In genomic region chr2:134844391-134845238, GRCm38 (mm10) we compare ENCODE assay signal across 17 mouse cellular contexts. TPM values are rescaled to one million over a fixed set of nuclear protein-coding genes. Genes with fewer than 3 reads are reported as not detected.
DNase-seq lines count a peak whose midpoint lies in the region; ATAC-seq and TF ChIP-seq lines count a peak whose summit lies in the region.
"Had no signal": no experiment of that assay in that cellular context is flagged by ENCODE, and none has a peak within 500 bp of the region (broad histone marks: within the 10 kb centered on the region; RNA-seq: fewer than 3 reads in every experiment).

No protein-coding gene starts in this region.

- H3K36me3 ChIP-seq in lung, postnatal 0 days (ENCODE audit: insufficient read depth, low read length), result no peaks in the 10 kb centered on the region
- no peaks in the 10 kb centered on the region for H3K36me3 ChIP-seq in kidney, embryonic 16.5 days (ENCODE audit: insufficient read depth, low read length)
- no peaks in the 10 kb centered on the region for H3K36me3 ChIP-seq in liver, postnatal 0 days (replicated peaks; ENCODE audit: insufficient read depth, low read length)
- H3K36me3 ChIP-seq: forebrain, embryonic 10.5 days; lung, embryonic 15.5 days had no signal

- TF ChIP-seq EP300 in lung, postnatal 0 days (IDR thresholded peaks at IDR 0.05), result no peak
- peak; percentile 6; the same call in 1 of the 2 replicates for TF ChIP-seq EP300 in liver, postnatal 0 days (IDR thresholded peaks at IDR 0.05; ENCODE audit: low read depth)

- H3K9ac ChIP-seq in lung, postnatal 0 days (replicated peaks; ENCODE audit: low read depth), result no peak overlapping the region
- no peak overlapping the region for H3K9ac ChIP-seq in kidney, embryonic 16.5 days (replicated peaks; ENCODE audit: low read length)
- H3K9ac ChIP-seq in liver, postnatal 0 days (replicated peaks), result no peak overlapping the region; the same call in 1 of the 2 replicates
- H3K9ac ChIP-seq: lung, embryonic 15.5 days had no signal

- H3K27ac ChIP-seq in lung, postnatal 0 days (ENCODE audit: low read length), result no peak overlapping the region
- peak overlapping the region; percentile 79 for H3K27ac ChIP-seq in kidney, embryonic 16.5 days (ENCODE audit: low read length)
- H3K27ac ChIP-seq in liver, postnatal 0 days (ENCODE audit: low read depth), result peak overlapping the region; percentile 91
- H3K27ac ChIP-seq: forebrain, embryonic 10.5 days; lung, embryonic 15.5 days had no signal

- DNase-seq in lung, postnatal 36 days, result peak; percentile 16
- no peak for DNase-seq in lung, postnatal 0 days (ENCODE audit: low spot score)
- DNase-seq in liver, postnatal 0 days, result no peak
- DNase-seq in yolk sac, embryonic 10.5 days (ENCODE audit: low spot score), result peak; percentile 55
- DNase-seq in frontal cortex, postnatal 14 days (ENCODE audit: low spot score in 2 of 2), result no peak
- no peak for DNase-seq in thymus, postnatal 4 days
- DNase-seq: adrenal gland, adult 2 months; cerebellum, adult 2 months; gastrocnemius, postnatal 36 days; layer of hippocampus, postnatal 36 days; left cerebral cortex, postnatal 4 days; right cerebral cortex, adult 18-20 months; thymus, adult 18-20 months had no signal

- no peaks in the 10 kb centered on the region for H3K4me1 ChIP-seq in lung, postnatal 0 days (ENCODE audit: insufficient read depth, low read depth, low read length)
- peaks cover 10% of the 10 kb centered on the region for H3K4me1 ChIP-seq in kidney, embryonic 16.5 days (ENCODE audit: insufficient read depth, low read length)
- peaks cover 6% of the 10 kb centered on the region; the same call in 1 of the 2 replicates for H3K4me1 ChIP-seq in liver, postnatal 0 days (ENCODE audit: insufficient read depth)
- H3K4me1 ChIP-seq: forebrain, embryonic 10.5 days; lung, embryonic 15.5 days had no signal

- TF ChIP-seq CTCF in lung, postnatal 0 days (IDR thresholded peaks at IDR 0.05), result no peak
- no peak for TF ChIP-seq CTCF in liver, postnatal 0 days (IDR thresholded peaks at IDR 0.05; ENCODE audit: low read depth)

- H3K27me3 ChIP-seq in lung, postnatal 0 days (replicated peaks; ENCODE audit: insufficient read depth, low read length), result no peaks in the 10 kb centered on the region
- H3K27me3 ChIP-seq in kidney, embryonic 16.5 days (ENCODE audit: insufficient read depth, low read length), result no peaks in the 10 kb centered on the region
- no peaks in the 10 kb centered on the region for H3K27me3 ChIP-seq in liver, postnatal 0 days (ENCODE audit: insufficient read depth, low read length)
- H3K27me3 ChIP-seq: lung, embryonic 15.5 days had no signal

- no peak overlapping the region for H3K4me3 ChIP-seq in lung, postnatal 0 days (ENCODE audit: low read depth, low read length)
- no peak overlapping the region for H3K4me3 ChIP-seq in kidney, embryonic 16.5 days (ENCODE audit: low read length)
- no peak overlapping the region for H3K4me3 ChIP-seq in liver, postnatal 0 days (ENCODE audit: low read depth, low read length)
- H3K4me3 ChIP-seq: forebrain, embryonic 10.5 days; lung, embryonic 15.5 days had no signal

- WGBS in lung, postnatal 0 days, result 51% methylated on average over 6 of the region's 6 CpGs
- WGBS in kidney, embryonic 16.5 days, result 52% methylated on average over 6 of the region's 6 CpGs
- WGBS in liver, postnatal 0 days (ENCODE audit: insufficient replicate concordance), result 15% methylated on average over 6 of the region's 6 CpGs

- H3K9me3 ChIP-seq in lung, postnatal 0 days (ENCODE audit: low read length), result no peaks in the 10 kb centered on the region
- no peaks in the 10 kb centered on the region for H3K9me3 ChIP-seq in kidney, embryonic 16.5 days (ENCODE audit: low read length)
- H3K9me3 ChIP-seq in liver, postnatal 0 days (ENCODE audit: low read length), result no peaks in the 10 kb centered on the region
- H3K9me3 ChIP-seq: forebrain, embryonic 10.5 days; lung, embryonic 15.5 days had no signal

- ATAC-seq in lung, postnatal 0 days, result no peak
- ATAC-seq in kidney, embryonic 16.5 days (ENCODE audit: low FRiP score, low TSS enrichment), result no peak
- ATAC-seq in liver, postnatal 0 days, result peak; percentile 64
- ATAC-seq: inflammation-experienced regulatory T-cells, adult 6 months had no signal

- H3K4me2 ChIP-seq in lung, postnatal 0 days (replicated peaks; ENCODE audit: low read depth, low read length), result no peak overlapping the region
- H3K4me2 ChIP-seq in kidney, embryonic 16.5 days (replicated peaks; ENCODE audit: low read depth, low read length), result peak overlapping the region; percentile 16; the same call in 1 of the 2 replicates
- H3K4me2 ChIP-seq in liver, postnatal 0 days (ENCODE audit: low read depth, low read length), result peak overlapping the region; percentile 61
- H3K4me2 ChIP-seq: lung, embryonic 15.5 days had no signal

RNA-seq across cellular contexts. Expression of gene Plcb1, which starts 58.7 kb away (rescaled TPM):
- polyA plus RNA-seq in lung, postnatal 0 days (2015; fragmentation: Nextera tagmentation; extraction: Ambion mirVana), result 8.7 and 12.3 TPM in 2 replicates
- 20.3 and 25.1 TPM in 2 replicates for polyA plus RNA-seq in kidney, embryonic 16.5 days (2015; fragmentation: Nextera tagmentation; extraction: Ambion mirVana)
- 6.6 and 7.9 TPM in 2 replicates for polyA plus RNA-seq in liver, postnatal 0 days (2015; fragmentation: Nextera tagmentation; extraction: Ambion mirVana)

Comparison
In these comparisons a context has a peak if more than half of its experiments do, and no peak if none do; other contexts are left out.
1. DNase-seq: peak in lung, postnatal 36 days (single experiment) and yolk sac, embryonic 10.5 days (single experiment); none in lung, postnatal 0 days (single experiment), liver, postnatal 0 days (single experiment), frontal cortex, postnatal 14 days (0 of 2) and thymus, postnatal 4 days (single experiment).